21 mouse cellular contexts compared by ENCODE assay signal in the genomic region with DNA sequence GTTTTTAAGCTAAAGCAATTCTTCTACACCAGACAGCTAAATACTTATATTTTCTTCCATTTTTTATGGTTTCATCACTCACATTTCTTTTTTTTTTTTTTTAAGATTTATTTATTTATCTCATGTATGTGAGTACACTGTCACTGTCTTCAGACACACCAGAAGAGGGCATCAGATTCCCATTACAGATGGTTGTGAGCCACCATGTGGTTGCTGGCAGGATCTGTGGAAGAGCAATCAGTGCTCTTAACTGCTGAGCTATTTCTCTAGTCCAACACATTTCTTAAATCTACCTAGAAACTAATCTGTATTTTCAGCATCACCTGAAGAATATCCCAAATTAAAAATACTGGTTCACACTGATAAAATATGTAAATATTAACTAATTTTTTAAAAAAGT. TPM values are rescaled to one million over a fixed set of nuclear protein-coding genes. Genes with fewer than 3 reads are reported as not detected.
A peak's percentile ranks its signal among the peaks of the same experiment; 100 is the strongest.
DNase-seq lines count a peak whose midpoint lies in the region; ATAC-seq and TF ChIP-seq lines count a peak whose summit lies in the region.
"Had no signal": no experiment of that assay in that cellular context is flagged by ENCODE, and none has a peak within 500 bp of the region (broad histone marks: within the 10 kb centered on the region; RNA-seq: fewer than 3 reads in every experiment).

No protein-coding gene starts in this region.

- DNase-seq in heart, adult 2 months = no peak
- DNase-seq in heart, adult 8-10 months (ENCODE audit: low spot score) = no peak
- DNase-seq in layer of hippocampus, adult 2 months (ENCODE audit: low spot score in 2 of 2) = no peak
- DNase-seq in layer of hippocampus, adult 9-10 months (ENCODE audit: low spot score) = no peak
- no peak for DNase-seq in midbrain, postnatal 0 days (ENCODE audit: low spot score)
- no peak for DNase-seq in midbrain, embryonic 11.5 days (ENCODE audit: low spot score, missing footprints)
- no peak for DNase-seq in stomach, postnatal 0 days (ENCODE audit: low spot score)
- DNase-seq in neural tube, embryonic 10.5 days (ENCODE audit: extremely low spot score, low spot score) = no peak
- DNase-seq: adrenal gland, postnatal 25 days; cerebellum, adult 11 months; cerebellum, postnatal 10 days; heart, adult 11 months; heart, postnatal 36 days; liver, embryonic 13.5 days had no signal

- H3K4me1 ChIP-seq in heart, adult 2 months (ENCODE audit: control insufficient read depth, insufficient read depth, low read length) = no peaks in the 10 kb centered on the region
- H3K4me1 ChIP-seq in midbrain, postnatal 0 days (ENCODE audit: insufficient read depth, low read length) = no peaks in the 10 kb centered on the region
- no peaks in the 10 kb centered on the region for H3K4me1 ChIP-seq in midbrain, embryonic 11.5 days (ENCODE audit: control insufficient read depth, insufficient read depth, low read length)
- H3K4me1 ChIP-seq in stomach, postnatal 0 days (replicated peaks; ENCODE audit: control insufficient read depth, insufficient read depth) = no peaks in the 10 kb centered on the region
- H3K4me1 ChIP-seq: embryonic facial prominence, embryonic 12.5 days; forebrain, embryonic 13.5 days; kidney, embryonic 15.5 days; liver, embryonic 13.5 days; lung, embryonic 15.5 days; midbrain, embryonic 10.5 days had no signal

- no peaks in the 10 kb centered on the region for H3K27me3 ChIP-seq in heart, adult 2 months (ENCODE audit: control insufficient read depth, insufficient read depth, low read length)
- no peaks in the 10 kb centered on the region for H3K27me3 ChIP-seq in midbrain, postnatal 0 days (ENCODE audit: insufficient read depth, low read length)
- H3K27me3 ChIP-seq in midbrain, embryonic 11.5 days (ENCODE audit: control insufficient read depth, insufficient read depth, low read length) = no peaks in the 10 kb centered on the region
- H3K27me3 ChIP-seq in stomach, postnatal 0 days (ENCODE audit: control insufficient read depth, insufficient read depth, low read length) = no peaks in the 10 kb centered on the region
- H3K27me3 ChIP-seq: embryonic facial prominence, embryonic 12.5 days; forebrain, embryonic 13.5 days; kidney, embryonic 15.5 days; liver, embryonic 13.5 days; lung, embryonic 15.5 days had no signal

- no peaks in the 10 kb centered on the region for H3K36me3 ChIP-seq in heart, adult 2 months (ENCODE audit: control insufficient read depth, insufficient read depth, low read length)
- H3K36me3 ChIP-seq in midbrain, postnatal 0 days (ENCODE audit: insufficient read depth, low read length) = peaks cover 4% of the 10 kb centered on the region; the same call in 1 of the 2 replicates
- H3K36me3 ChIP-seq in midbrain, embryonic 11.5 days (ENCODE audit: control insufficient read depth, insufficient read depth, low read length) = peaks cover 2% of the 10 kb centered on the region; the same call in 1 of the 2 replicates
- no peaks in the 10 kb centered on the region for H3K36me3 ChIP-seq in stomach, postnatal 0 days (ENCODE audit: control insufficient read depth, insufficient read depth, low read length)
- H3K36me3 ChIP-seq: embryonic facial prominence, embryonic 12.5 days; kidney, embryonic 15.5 days had no signal

- no peaks in the 10 kb centered on the region for H3K79me2 ChIP-seq in heart, adult 2 months (replicated peaks; ENCODE audit: control insufficient read depth, insufficient read depth, low read length)

- no peak overlapping the region for H3K27ac ChIP-seq in heart, adult 2 months
- H3K27ac ChIP-seq in layer of hippocampus, adult 2 months = no peak overlapping the region
- no peak overlapping the region for H3K27ac ChIP-seq in midbrain, postnatal 0 days (ENCODE audit: low read depth, low read length)
- no peak overlapping the region for H3K27ac ChIP-seq in midbrain, embryonic 11.5 days (ENCODE audit: low read depth, low read length)
- H3K27ac ChIP-seq in stomach, postnatal 0 days (replicated peaks) = no peak overlapping the region
- H3K27ac ChIP-seq: embryonic facial prominence, embryonic 12.5 days; forebrain, embryonic 13.5 days; hindbrain, embryonic 14.5 days; kidney, embryonic 15.5 days; liver, embryonic 13.5 days; lung, embryonic 15.5 days; midbrain, embryonic 10.5 days had no signal

- H3K9ac ChIP-seq in heart, adult 2 months (ENCODE audit: low read depth, low read length) = no peak overlapping the region
- H3K9ac ChIP-seq in midbrain, postnatal 0 days (replicated peaks; ENCODE audit: low read length, poor library complexity, severe bottlenecking) = no peak overlapping the region
- H3K9ac ChIP-seq in midbrain, embryonic 11.5 days (ENCODE audit: low read length) = no peak overlapping the region
- H3K9ac ChIP-seq in stomach, postnatal 0 days (ENCODE audit: low read length) = no peak overlapping the region
- H3K9ac ChIP-seq: embryonic facial prominence, embryonic 12.5 days; forebrain, embryonic 13.5 days; hindbrain, embryonic 14.5 days; kidney, embryonic 15.5 days; liver, embryonic 13.5 days; lung, embryonic 15.5 days had no signal

- no peak overlapping the region for H3K4me3 ChIP-seq in heart, adult 2 months
- H3K4me3 ChIP-seq in layer of hippocampus, adult 2 months = no peak overlapping the region
- H3K4me3 ChIP-seq in midbrain, postnatal 0 days (ENCODE audit: low read depth, low read length) = no peak overlapping the region
- H3K4me3 ChIP-seq in midbrain, embryonic 11.5 days (ENCODE audit: low read depth, low read length) = no peak overlapping the region
- H3K4me3 ChIP-seq in stomach, postnatal 0 days (ENCODE audit: low read depth, low read length) = no peak overlapping the region
- H3K4me3 ChIP-seq: embryonic facial prominence, embryonic 12.5 days; erythroblast, embryonic 14.5 days; forebrain, embryonic 13.5 days; kidney, embryonic 15.5 days; liver, embryonic 13.5 days; lung, embryonic 15.5 days; midbrain, embryonic 10.5 days had no signal

- TF ChIP-seq POLR2A in heart, adult 2 months (IDR thresholded peaks at IDR 0.05; ENCODE audit: insufficient read depth, low read depth, low read length) = no peak

- ATAC-seq in midbrain, postnatal 0 days (ENCODE audit: low FRiP score) = no peak
- ATAC-seq in midbrain, embryonic 11.5 days (ENCODE audit: low FRiP score) = no peak
- no peak for ATAC-seq in stomach, postnatal 0 days (ENCODE audit: low FRiP score, low TSS enrichment)
- ATAC-seq: forebrain, embryonic 13.5 days had no signal

- H3K9me3 ChIP-seq in midbrain, postnatal 0 days (ENCODE audit: low read length) = no peaks in the 10 kb centered on the region
- no peaks in the 10 kb centered on the region for H3K9me3 ChIP-seq in midbrain, embryonic 11.5 days (ENCODE audit: control insufficient read depth, low read length)
- H3K9me3 ChIP-seq in stomach, postnatal 0 days (ENCODE audit: control insufficient read depth, low read length) = no peaks in the 10 kb centered on the region
- H3K9me3 ChIP-seq: embryonic facial prominence, embryonic 12.5 days; forebrain, embryonic 13.5 days; kidney, embryonic 15.5 days; liver, embryonic 13.5 days; lung, embryonic 15.5 days; midbrain, embryonic 10.5 days had no signal

- intact Hi-C loops in heart, adult 2 months (cut with DNase I) = loop anchor here (5.0 kb wide), 1 partner anchor 116 kb away; no protein-coding TSS in a partner anchor

- TF ChIP-seq CTCF in heart, adult 2 months (IDR thresholded peaks at IDR 0.05) = peak; percentile 35; the same call in 1 of the 2 replicates
- TF ChIP-seq CTCF in layer of hippocampus, adult 2 months (conservative IDR thresholded peaks at IDR 0.05) = peak; percentile 67
- TF ChIP-seq CTCF in midbrain, postnatal 0 days (IDR thresholded peaks at IDR 0.05) = peak; percentile 59
- peak; percentile 42; the same call in 1 of the 2 replicates for TF ChIP-seq CTCF in stomach, postnatal 0 days (IDR thresholded peaks at IDR 0.05; ENCODE audit: low read depth)

- TF ChIP-seq EP300 in heart, adult 2 months (IDR thresholded peaks at IDR 0.05; ENCODE audit: insufficient read depth, low read depth, low read length) = no peak
- TF ChIP-seq EP300 in stomach, postnatal 0 days (optimal IDR thresholded peaks at IDR 0.05) = no peak

- H3K4me2 ChIP-seq in midbrain, postnatal 0 days (ENCODE audit: low read depth, low read length, poor library complexity, severe bottlenecking) = no peak overlapping the region
- no peak overlapping the region for H3K4me2 ChIP-seq in midbrain, embryonic 11.5 days
- no peak overlapping the region for H3K4me2 ChIP-seq in stomach, postnatal 0 days (replicated peaks; ENCODE audit: low read depth)
- H3K4me2 ChIP-seq: embryonic facial prominence, embryonic 12.5 days; forebrain, embryonic 13.5 days; hindbrain, embryonic 14.5 days; kidney, embryonic 15.5 days; liver, embryonic 13.5 days; lung, embryonic 15.5 days had no signal

RNA-seq across cellular contexts. Expression of gene Trpc1, which starts 13.9 kb away (rescaled TPM):
- 1 to 10 TPM; 6.8 to 7.0 TPM for total RNA-seq in heart, adult 2 months (2021)
- 2.8 and 5.4 TPM in 2 replicates for polyA plus RNA-seq in heart, adult 2 months (2012; rRNA removed)
- 1 to 10 TPM; 5.6 to 8.0 (median 7.4) TPM for total RNA-seq in heart, adult 8-10 months (2022)
- total RNA-seq in layer of hippocampus, adult 2 months (2021) = 10 to 100 TPM; 45.2 to 49.2 TPM
- 22.3 and 25.0 TPM in 2 replicates for total RNA-seq in midbrain, postnatal 0 days (2014; rRNA removed)
- 5.4 and 7.1 TPM in 2 replicates for polyA plus RNA-seq in midbrain, postnatal 0 days (2015; fragmentation: Nextera tagmentation; extraction: Ambion mirVana)
- polyA plus RNA-seq in midbrain, embryonic 11.5 days (2014; fragmentation: Nextera tagmentation; extraction: Ambion mirVana) = 2.8 and 3.1 TPM in 2 replicates
- 1.2 and 1.3 TPM in 2 replicates for polyA plus RNA-seq in stomach, postnatal 0 days (2015; fragmentation: Nextera tagmentation; extraction: Ambion mirVana)
- polyA plus RNA-seq: erythroblast, embryonic 14.5 days had no signal
